Mouse (Mus musculus): ENCODE results near the gene Lyrm2. TPM values are rescaled to one million over a fixed set of nuclear protein-coding genes. Genes with fewer than 3 reads are reported as not detected.

The Lyrm2 gene
- 10 to 100 TPM; 57.3 to 70.8 TPM for polyA plus RNA-seq (2017; shearing (Covaris generic))

GRCm38 (mm10) chr4:32799966-32800576 lies at the start of gene Lyrm2:
Gene Lyrm2, plus strand, starts transcription at chr4:32800253.
- peak; percentile 99 for ATAC-seq

- no peak for ATAC-seq
These were observed 49.3 kb upstream of the Lyrm2 start for GRCm38 (mm10) chr4:32750711-32751110.

- ATAC-seq, result no peak
These were observed 42.6 kb upstream of the Lyrm2 start for GRCm38 (mm10) chr4:32757430-32757829.

GRCm38 (mm10) chr4:32767471-32767870 lies 32.6 kb upstream of the Lyrm2 start:
- ATAC-seq, result no peak

GRCm38 (mm10) chr4:32768046-32768445 lies 32.0 kb upstream of the Lyrm2 start:
- ATAC-seq, result peak; percentile 95

- no peak for ATAC-seq
These were observed 29.7 kb upstream of the Lyrm2 start for GRCm38 (mm10) chr4:32770284-32770810.

- no peak for ATAC-seq
These were observed 20.1 kb upstream of the Lyrm2 start for GRCm38 (mm10) chr4:32779996-32780395.

GRCm38 (mm10) chr4:32787110-32787509 lies 12.9 kb upstream of the Lyrm2 start:
- ATAC-seq, result no peak

GRCm38 (mm10) chr4:32789020-32789419 lies 11.0 kb upstream of the Lyrm2 start:
- ATAC-seq, result no peak

- ATAC-seq, result no peak
These were observed 1.1 kb upstream of the Lyrm2 start for GRCm38 (mm10) chr4:32798976-32799375.

GRCm38 (mm10) chr4:32800577-32801170 lies 621 bp downstream of the Lyrm2 start:
- no peak for ATAC-seq

GRCm38 (mm10) chr4:32817478-32817877 lies 17.4 kb downstream of the Lyrm2 start:
- no peak for ATAC-seq

GRCm38 (mm10) chr4:32820676-32821075 lies 20.6 kb downstream of the Lyrm2 start:
- ATAC-seq, result no peak

- no peak for ATAC-seq
These were observed 24.2 kb downstream of the Lyrm2 start for GRCm38 (mm10) chr4:32824254-32824653.

GRCm38 (mm10) chr4:32826925-32827324 lies 26.9 kb downstream of the Lyrm2 start:
- no peak for ATAC-seq

- no peak for ATAC-seq
These were observed 28.5 kb downstream of the Lyrm2 start for GRCm38 (mm10) chr4:32828385-32829077.

- no peak for ATAC-seq
These were observed 29.3 kb downstream of the Lyrm2 start for GRCm38 (mm10) chr4:32829316-32829715.

- no peak for ATAC-seq
These were observed 33.6 kb downstream of the Lyrm2 start for GRCm38 (mm10) chr4:32833494-32834282.

GRCm38 (mm10) chr4:32834541-32834940 lies 34.5 kb downstream of the Lyrm2 start:
- no peak for ATAC-seq

GRCm38 (mm10) chr4:32836071-32836470 lies 36.0 kb downstream of the Lyrm2 start:
- no peak for ATAC-seq

- ATAC-seq, result no peak
These were observed 38.3 kb downstream of the Lyrm2 start for GRCm38 (mm10) chr4:32838401-32838800.

Measured in CD4-positive, CD25-positive, alpha-beta regulatory T cell, adult 4 months (primary cell).